Mouse (Mus musculus): ENCODE measurements at regions not wholly inside any gene's neighbourhood (a gene's known extent, or its start where the extent isn't known, plus 50 kb on each side); places are given as distances from the start of the nearest gene placed in this dataset.

DNA sequence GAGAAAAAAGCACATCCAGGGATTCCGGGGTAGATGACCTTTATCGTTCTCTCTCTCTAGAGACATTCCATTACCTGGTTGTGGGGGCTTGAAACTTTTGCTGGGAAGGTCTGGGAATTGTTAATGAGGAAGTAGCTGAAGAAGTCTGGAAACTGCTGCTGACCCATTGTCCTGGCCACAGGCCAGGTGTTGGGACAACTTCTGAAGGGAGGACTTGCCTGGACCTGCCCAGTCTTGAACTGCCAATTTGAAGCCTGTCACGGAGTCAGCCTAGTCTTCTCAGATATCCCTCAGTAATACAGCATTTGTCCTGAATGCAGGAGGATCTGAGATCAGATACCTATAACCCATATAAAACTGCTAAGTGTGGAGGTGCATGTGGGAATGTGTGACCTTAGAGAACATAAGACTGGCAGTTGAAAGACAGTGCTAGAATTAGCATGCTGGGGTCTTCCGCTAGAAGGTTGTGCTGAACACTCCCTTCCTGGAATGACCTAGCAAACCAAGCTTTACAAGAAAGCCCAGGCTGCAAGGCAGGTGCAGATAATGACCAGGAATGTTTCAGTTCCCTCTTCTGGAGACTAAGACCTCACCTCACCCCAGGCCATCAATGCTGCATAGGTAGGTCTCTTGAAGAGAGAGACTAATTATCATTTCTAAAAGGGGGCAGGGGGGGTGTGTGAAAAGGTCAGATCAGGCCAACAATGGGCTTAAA, 204.7 kb upstream of the Crbn start:
- TF ChIP-seq USF1 (IDR thresholded peaks at IDR 0.05; ENCODE audit: low read depth): no peak
- TF ChIP-seq CTCF (IDR thresholded peaks at IDR 0.05; ENCODE audit: control insufficient read depth, insufficient read depth, insufficient read length): no peak
- TF ChIP-seq MAX (IDR thresholded peaks at IDR 0.05): no peak
- TF ChIP-seq MYOG (IDR thresholded peaks at IDR 0.05; ENCODE audit: control insufficient read depth, extremely low read depth, insufficient read length): no peak
- TF ChIP-seq FOSL1 (IDR thresholded peaks at IDR 0.05; ENCODE audit: insufficient read depth, low read length, poor library complexity, severe bottlenecking): no peak

Data from C2C12 (cell line).